Mouse (Mus musculus) CH12.LX (cell line): ENCODE measurements around the gene Cgref1.

Experiments used
- BHLHE40 ChIP-seq: IDR thresholded peaks from 2 replicates; pipeline ENCODE4 v1.6.1; 2011; ENCODE audit warnings: mild to moderate bottlenecking, low read depth, low read length, improper control_type of control experiment
- CHD1 ChIP-seq: IDR thresholded peaks from 2 replicates; pipeline ENCODE4 v1.6.1; 2012; ENCODE audit warnings: low read depth, low read length, improper control_type of control experiment, inconsistent platforms
- CTCF ChIP-seq, 2 experiments: IDR thresholded peaks in 1 of 2; conservative IDR thresholded peaks in 1 of 2; 2 replicates each; pipeline ENCODE4 v1.5.1; 2011 to 2012; ENCODE audit warnings: low read depth in 2 of 2, low read length in 2 of 2, improper control_type of control experiment in 1 of 2, inconsistent platforms in 1 of 2, mild to moderate bottlenecking in 1 of 2, moderate library complexity in 1 of 2
- KAT2A ChIP-seq: IDR thresholded peaks from 2 replicates; pipeline ENCODE4 v1.6.1; 2012; ENCODE audit warnings: low read length, improper control_type of control experiment, inconsistent platforms; ENCODE audit not compliant: insufficient replicate concordance
- MAFK ChIP-seq: IDR thresholded peaks from 2 replicates; pipeline ENCODE4 v1.6.1; 2011; ENCODE audit warnings: low read length, improper control_type of control experiment; ENCODE audit not compliant: insufficient replicate concordance
- MAZ ChIP-seq: IDR thresholded peaks from 2 replicates; pipeline ENCODE4 v1.6.1; 2012; ENCODE audit warnings: low read depth, mild to moderate bottlenecking, inconsistent platforms, low read length, improper control_type of control experiment, moderate library complexity
- MEF2A ChIP-seq: IDR thresholded peaks from 2 replicates; pipeline ENCODE4 v1.6.1; 2014; ENCODE audit warnings: low read depth, mild to moderate bottlenecking, inconsistent platforms, low read length, improper control_type of control experiment, borderline replicate concordance
- MYC ChIP-seq: IDR thresholded peaks from 2 replicates; pipeline ENCODE4 v1.6.1; 2011; ENCODE audit warnings: low read depth, mild to moderate bottlenecking, improper control_type of control experiment, low read length
- SIN3A ChIP-seq: IDR thresholded peaks from 2 replicates; pipeline ENCODE4 v1.6.1; 2012; ENCODE audit warnings: low read length, improper control_type of control experiment, inconsistent platforms
- USF2 ChIP-seq: conservative IDR thresholded peaks from 2 replicates; pipeline ENCODE4 v1.6.1; 2011; ENCODE audit warnings: low read depth, low read length, improper control_type of control experiment

GRCm38 (mm10) chr5:30923119-30923518 lies 22.3 kb downstream of the Cgref1 start:
- TF ChIP-seq BHLHE40: no peak
- no peak for TF ChIP-seq MYC
- no peak for TF ChIP-seq MAZ
- no peak for TF ChIP-seq CHD1
- no peak for TF ChIP-seq CTCF (conservative IDR thresholded peaks at IDR 0.05 in 1 of 2, IDR thresholded peaks at IDR 0.05 in 1 of 2; ENCODE audit: low read depth in 2 of 2, low read length in 2 of 2)
- TF ChIP-seq SIN3A: no peak
- TF ChIP-seq MEF2A: no peak
- TF ChIP-seq MAFK: no peak
- no peak for TF ChIP-seq USF2
- TF ChIP-seq KAT2A: no peak
